Mouse (Mus musculus) cerebellum, adult 2 months (tissue): ENCODE data around the gene Shld2.

Experiments
- CTCF ChIP-seq: fragments of 200-500 bp; IDR thresholded peaks from 2 replicates; pipeline ENCODE4 v1.5.1; 2011; ENCODE audit warnings: low read depth, mild to moderate bottlenecking, control low read depth, low read length, moderate library complexity, borderline replicate concordance; ENCODE audit not compliant: insufficient read depth
- POLR2A ChIP-seq: fragments of 200-500 bp; IDR thresholded peaks from 2 replicates; pipeline ENCODE4 v1.6.1; 2011; ENCODE audit warnings: low read length, control low read depth, borderline replicate concordance; ENCODE audit not compliant: insufficient read depth

DNA sequence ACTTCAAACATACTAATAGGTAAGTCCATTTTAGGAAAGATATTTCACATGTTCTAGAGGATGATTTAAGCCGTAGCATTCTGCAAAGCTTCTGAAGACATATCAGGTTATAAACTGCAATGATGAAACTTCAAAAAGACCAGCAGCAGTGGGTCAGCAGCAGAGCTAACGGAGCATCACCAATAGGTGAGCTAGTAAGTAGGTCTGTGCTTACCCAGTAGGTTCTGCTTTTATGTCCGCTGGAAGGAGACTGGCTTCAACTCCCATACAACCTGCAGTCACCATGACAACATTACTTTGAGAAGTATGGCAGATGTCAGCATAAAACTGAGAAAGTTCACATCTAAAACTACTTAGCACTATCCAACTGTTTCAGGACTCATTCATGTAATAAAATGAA lies 16.7 kb downstream of the Shld2 start:
- TF ChIP-seq CTCF (no peak), POLR2A (no peak)
